Mouse (Mus musculus): ENCODE measurements around the gene Prune2. TPM values are rescaled to one million over a fixed set of nuclear protein-coding genes. Genes with fewer than 3 reads are reported as not detected.

Gene Prune2
- total and polyA plus RNA-seq, 2 experiments from 2014 or later = 12.4 to 17.4 TPM

- no peak for DNase-seq (ENCODE audit: low spot score)
- peak overlapping the region; percentile 81 for H3K4me2 ChIP-seq (ENCODE audit: low read depth, low read length)
- ATAC-seq = no peak
- H3K9ac ChIP-seq (replicated peaks; ENCODE audit: low read length) = no peak overlapping the region
- H3K9me3 ChIP-seq (ENCODE audit: low read length) = no peaks in the 10 kb centered on the region
- H3K4me3 ChIP-seq (ENCODE audit: low read length) = peak overlapping the region; percentile 54
- no peaks in the 10 kb centered on the region for H3K4me1 ChIP-seq (ENCODE audit: insufficient read depth, low read length)
- H3K27me3 ChIP-seq (ENCODE audit: insufficient read depth, low read length) = no peaks in the 10 kb centered on the region
- no peaks in the 10 kb centered on the region for H3K36me3 ChIP-seq (ENCODE audit: insufficient read depth, low read length)
- WGBS = 35% methylated on average over 2 of the region's 2 CpGs
- H3K27ac ChIP-seq = no peak overlapping the region
- no peak for TF ChIP-seq CTCF (IDR thresholded peaks at IDR 0.05; ENCODE audit: low read depth)
Observed at GRCm38 (mm10) chr19:17137656-17138055, 181.7 kb downstream of the Prune2 start.

DNA sequence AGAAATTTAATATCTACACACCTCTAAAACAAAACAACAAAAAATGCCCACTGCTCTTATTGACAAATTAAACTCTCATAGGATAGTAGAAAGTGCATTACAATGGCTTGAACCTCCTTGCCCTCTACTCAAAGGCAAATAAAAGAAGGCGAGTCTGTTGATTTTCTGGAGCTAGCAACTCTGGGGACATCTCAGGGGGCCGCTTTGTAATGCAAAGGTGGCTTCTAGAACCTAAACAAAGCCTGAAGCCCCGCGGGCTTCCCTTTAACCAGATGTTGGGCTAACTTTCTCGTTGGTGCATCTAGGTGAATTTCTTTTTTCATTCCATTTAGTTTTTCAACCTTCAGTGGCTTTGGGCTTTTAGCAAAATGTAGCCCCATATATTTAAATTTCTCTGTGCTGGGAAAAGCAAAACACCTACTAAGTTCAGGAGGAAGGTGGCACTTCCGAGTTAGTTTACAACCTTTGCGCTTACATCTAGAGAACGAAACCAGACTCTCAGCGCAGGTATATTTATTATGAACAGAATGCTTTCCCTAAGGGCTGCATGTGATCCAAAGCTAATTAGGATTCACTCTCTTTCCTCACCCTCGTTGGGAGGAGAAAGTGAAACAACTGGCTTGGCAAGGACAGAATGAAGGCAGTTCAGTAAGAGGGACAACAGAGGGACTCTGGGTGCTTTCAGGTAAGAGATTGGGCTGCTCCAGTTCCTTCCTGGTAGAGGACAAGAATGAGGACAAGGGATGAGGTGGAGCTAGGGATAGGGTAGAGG lies 182.4 kb downstream of the Prune2 start:
- WGBS = 21% methylated on average over 10 of the region's 10 CpGs
- Histone ChIP-seq H3K4me1 (ENCODE audit: insufficient read depth, low read length) (no peaks in the 10 kb centered on the region), H3K27me3 (ENCODE audit: insufficient read depth, low read length) (no peaks in the 10 kb centered on the region), H3K4me2 (ENCODE audit: low read depth, low read length) (no peak overlapping the region), H3K27ac (no peak overlapping the region), H3K36me3 (ENCODE audit: insufficient read depth, low read length) (no peaks in the 10 kb centered on the region), H3K9me3 (ENCODE audit: low read length) (no peaks in the 10 kb centered on the region), H3K9ac (replicated peaks; ENCODE audit: low read length) (no peak overlapping the region), H3K4me3 (ENCODE audit: low read length) (no peak overlapping the region)
- TF ChIP-seq CTCF (IDR thresholded peaks at IDR 0.05; ENCODE audit: low read depth) = no peak
- DNase-seq (ENCODE audit: low spot score) (no peak), ATAC-seq (no peak)

DNA sequence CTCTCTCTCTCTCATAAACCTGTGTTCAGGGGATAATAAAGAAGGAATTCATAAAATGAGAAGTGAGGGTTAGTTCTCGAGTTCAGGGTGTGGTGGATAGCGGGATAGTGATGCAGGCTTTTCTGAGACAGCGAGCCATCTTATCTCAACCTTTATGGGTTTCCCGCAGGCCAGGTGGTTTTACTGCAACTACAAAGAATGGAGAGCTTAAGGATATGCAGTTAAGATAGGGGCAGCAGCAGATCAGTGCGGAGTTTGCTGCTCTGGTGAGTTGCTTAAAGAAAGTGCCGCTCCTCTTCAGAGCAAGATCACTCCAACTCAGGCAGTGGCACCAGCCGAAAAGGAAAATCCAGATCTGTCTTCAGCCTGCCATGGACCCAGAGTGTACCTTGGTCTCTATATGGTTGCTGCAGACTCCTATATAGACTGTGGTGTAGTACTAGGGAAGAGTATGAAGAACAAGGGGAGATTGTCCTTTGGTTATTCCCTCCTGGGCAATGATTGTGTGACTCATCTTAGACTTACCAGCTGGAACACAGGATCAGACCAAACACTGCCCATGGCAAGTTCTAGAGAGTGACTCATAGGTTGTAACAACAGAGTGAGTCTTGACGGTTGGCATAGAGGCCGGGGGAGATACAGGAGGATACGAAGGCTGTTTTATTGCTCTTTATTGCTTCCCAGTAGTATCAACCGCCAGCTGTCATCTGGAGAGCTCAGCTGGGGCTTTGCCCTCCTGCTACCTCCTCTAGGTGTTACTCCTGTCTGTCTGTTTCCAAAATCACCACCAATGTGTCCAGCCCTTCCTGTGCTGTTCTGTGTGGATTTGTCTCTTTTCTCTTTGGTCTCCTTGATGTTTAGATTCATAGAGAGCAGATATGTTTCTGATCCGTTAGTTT lies 184.3 kb downstream of the Prune2 start:
- TF ChIP-seq CTCF (IDR thresholded peaks at IDR 0.05; ENCODE audit: low read depth) = no peak
- Histone ChIP-seq H3K4me1 (ENCODE audit: insufficient read depth, low read length) (no peaks in the 10 kb centered on the region), H3K27me3 (ENCODE audit: insufficient read depth, low read length) (no peaks in the 10 kb centered on the region), H3K27ac (no peak overlapping the region), H3K4me2 (ENCODE audit: low read depth, low read length) (no peak overlapping the region), H3K9me3 (ENCODE audit: low read length) (no peaks in the 10 kb centered on the region), H3K36me3 (ENCODE audit: insufficient read depth, low read length) (no peaks in the 10 kb centered on the region), H3K4me3 (ENCODE audit: low read length) (no peak overlapping the region), H3K9ac (replicated peaks; ENCODE audit: low read length) (no peak overlapping the region)
- DNase-seq (ENCODE audit: low spot score) (no peak), ATAC-seq (no peak)
- 86% methylated on average over 12 of the region's 12 CpGs for WGBS

GRCm38 (mm10) chr19:17143245-17143644 lies 187.3 kb downstream of the Prune2 start:
- Histone ChIP-seq H3K27me3 (ENCODE audit: insufficient read depth, low read length) (no peaks in the 10 kb centered on the region), H3K27ac (no peak overlapping the region), H3K9ac (replicated peaks; ENCODE audit: low read length) (no peak overlapping the region), H3K4me2 (ENCODE audit: low read depth, low read length) (no peak overlapping the region), H3K36me3 (ENCODE audit: insufficient read depth, low read length) (no peaks in the 10 kb centered on the region), H3K4me1 (ENCODE audit: insufficient read depth, low read length) (no peaks in the 10 kb centered on the region), H3K9me3 (ENCODE audit: low read length) (no peaks in the 10 kb centered on the region), H3K4me3 (ENCODE audit: low read length) (no peak overlapping the region)
- DNase-seq (ENCODE audit: low spot score) = no peak
- 94% methylated on average over 2 of the region's 2 CpGs for WGBS
- no peak for ATAC-seq
- no peak for TF ChIP-seq CTCF (IDR thresholded peaks at IDR 0.05; ENCODE audit: low read depth)

DNA sequence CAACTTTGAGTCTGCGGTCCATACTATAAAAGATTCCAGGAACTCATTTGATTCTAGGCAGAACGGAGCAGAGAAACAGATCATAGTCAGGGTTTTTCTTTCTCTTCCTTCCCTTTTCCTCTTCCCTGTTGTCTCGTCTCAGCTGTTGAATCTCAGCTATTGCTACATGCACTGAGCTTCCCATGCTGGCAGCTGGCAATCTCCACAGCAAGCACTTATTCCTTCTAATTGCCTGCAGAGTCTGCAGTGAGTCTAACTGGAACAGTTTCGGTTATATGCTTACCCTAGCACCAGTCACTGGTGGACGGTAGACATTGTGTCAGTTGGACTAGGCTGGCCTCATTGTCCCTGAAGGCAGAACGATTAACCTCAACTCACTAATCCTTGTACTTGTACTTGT lies 188.3 kb downstream of the Prune2 start:
- DNase-seq (ENCODE audit: low spot score) = peak; percentile 15
- Histone ChIP-seq H3K27me3 (ENCODE audit: insufficient read depth, low read length) (no peaks in the 10 kb centered on the region), H3K4me3 (ENCODE audit: low read length) (no peak overlapping the region), H3K9ac (replicated peaks; ENCODE audit: low read length) (no peak overlapping the region), H3K27ac (no peak overlapping the region), H3K36me3 (ENCODE audit: insufficient read depth, low read length) (no peaks in the 10 kb centered on the region), H3K4me1 (ENCODE audit: insufficient read depth, low read length) (no peaks in the 10 kb centered on the region), H3K9me3 (ENCODE audit: low read length) (no peaks in the 10 kb centered on the region), H3K4me2 (ENCODE audit: low read depth, low read length) (no peak overlapping the region)
- WGBS = 83% methylated on average over 6 of the region's 6 CpGs
- ATAC-seq = no peak
- no peak for TF ChIP-seq CTCF (IDR thresholded peaks at IDR 0.05; ENCODE audit: low read depth)

GRCm38 (mm10) chr19:17150064-17150463 lies 194.1 kb downstream of the Prune2 start:
- H3K4me3 ChIP-seq (ENCODE audit: low read length) = no peak overlapping the region
- no peaks in the 10 kb centered on the region for H3K27me3 ChIP-seq (ENCODE audit: insufficient read depth, low read length)
- H3K4me1 ChIP-seq (ENCODE audit: insufficient read depth, low read length) = no peaks in the 10 kb centered on the region
- no peaks in the 10 kb centered on the region for H3K9me3 ChIP-seq (ENCODE audit: low read length)
- no peak for TF ChIP-seq CTCF (IDR thresholded peaks at IDR 0.05; ENCODE audit: low read depth)
- H3K36me3 ChIP-seq (ENCODE audit: insufficient read depth, low read length) = no peaks in the 10 kb centered on the region
- WGBS = 77% methylated on average over 7 of the region's 7 CpGs
- DNase-seq (ENCODE audit: low spot score) (no peak), ATAC-seq (no peak)
- no peak overlapping the region for H3K9ac ChIP-seq (replicated peaks; ENCODE audit: low read length)
- H3K27ac ChIP-seq = no peak overlapping the region
- H3K4me2 ChIP-seq (ENCODE audit: low read depth, low read length) = no peak overlapping the region
